Mouse (Mus musculus): ENCODE data around the gene Asf1b. TPM values are rescaled to one million over a fixed set of nuclear protein-coding genes. Genes with fewer than 3 reads are reported as not detected.

Asf1b gene
- 1 to 10 TPM; 7.7 to 8.8 TPM for total RNA-seq (2023)

GRCm38 (mm10) chr8:83955106-83955957, at the start of gene Asf1b, which contains the start of gene Gm10644:
Gene Asf1b (plus strand): TSS chr8:83955507.
Gene Gm10644 (minus strand): TSS chr8:83955205.

DNA sequence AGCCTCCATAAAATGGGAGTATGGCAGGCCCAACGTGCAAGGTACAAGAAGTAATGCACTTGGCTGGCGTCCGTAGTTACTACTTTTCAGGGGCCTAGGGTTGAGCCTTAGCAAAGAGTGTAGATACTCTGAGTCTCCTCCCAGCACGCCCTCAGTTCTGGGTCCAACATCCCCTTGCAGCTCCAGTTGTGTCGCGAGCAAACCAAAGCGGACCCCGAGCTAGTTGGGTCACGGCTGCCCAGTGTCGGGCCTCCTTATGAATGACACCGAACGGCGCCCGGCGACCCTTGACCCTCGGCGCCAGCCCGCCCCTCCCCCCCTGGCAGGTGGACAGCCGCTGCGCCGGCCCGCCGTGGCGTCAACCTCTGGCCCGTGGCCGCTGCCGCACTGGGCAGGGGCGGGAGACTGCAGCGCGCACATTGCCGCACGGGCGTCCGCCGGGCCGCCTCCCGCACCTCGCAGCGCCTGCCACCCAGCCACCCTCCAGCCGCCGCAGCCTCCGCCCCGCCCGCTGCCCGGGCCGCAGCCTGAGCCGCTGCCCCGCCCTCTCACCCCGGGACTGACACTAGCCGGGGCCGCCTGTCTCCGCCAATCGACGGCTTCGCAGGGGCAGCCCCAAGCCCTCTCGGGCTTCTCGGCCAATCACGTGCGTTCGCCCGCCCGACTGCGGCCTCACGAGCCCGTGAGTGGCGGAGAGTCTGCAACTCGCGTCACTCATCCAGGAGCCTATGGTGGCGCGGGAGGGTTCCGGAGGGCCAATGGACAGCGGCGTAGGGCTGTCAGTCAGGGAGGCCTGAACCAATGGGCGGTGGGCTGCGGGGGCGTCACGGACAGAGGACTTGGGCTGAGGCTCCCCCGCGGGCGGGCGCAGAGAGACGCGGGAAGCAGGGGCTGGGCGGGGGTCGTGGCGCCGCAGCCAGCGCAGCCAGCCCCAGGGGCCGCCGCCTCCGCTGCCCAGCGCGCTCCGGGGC, 17.1 kb downstream of the Asf1b start, which contains the start of gene Prkaca:
Gene Prkaca (plus strand): TSS at position 844 of the 971 bp plus-strand sequence.

GRCm38 (mm10) chr8:83997511-83998141, 42.3 kb downstream of the Asf1b start, which contains the start of gene Samd1:
Gene Samd1 (plus strand): TSS chr8:83997672.

GRCm38 (mm10) chr8:84001281-84002000, 46.1 kb downstream of the Asf1b start, which contains the start of gene 1700067K01Rik:
Gene 1700067K01Rik (plus strand): TSS chr8:84001502.

GRCm38 (mm10) chr8:84011705-84012498, 56.6 kb downstream of the Asf1b start, which contains the start of gene 2210011C24Rik:
Gene 2210011C24Rik (minus strand): TSS chr8:84012171.

Other genes starting within 250 kb of the Asf1b start
- 100 to 1,000 TPM; 118 to 122 TPM for gene Ddx39, start 240.3 kb upstream of the Asf1b start, total RNA-seq (2023)
- 100 to 1,000 TPM; 576 to 708 TPM for gene Adgre5, start 214.2 kb upstream of the Asf1b start, total RNA-seq (2023)
- 10 to 100 TPM in 1 of 2 experiments, 1 to 10 TPM in 1; 7.9 to 10.3 TPM for gene Adgrl1, start 55.4 kb upstream of the Asf1b start, total RNA-seq (2023)
- gene Gm10644, start 302 bp upstream of the Asf1b start, total RNA-seq (2023) = 1 to 10 TPM; 1.7 to 2.9 TPM
- gene Prkaca, start 17.5 kb downstream of the Asf1b start, total RNA-seq (2023) = 10 to 100 TPM; 45.3 to 45.4 TPM
- gene Samd1, start 42.2 kb downstream of the Asf1b start, total RNA-seq (2023) = 10 to 100 TPM; 53.9 to 61.1 TPM
- under 1 TPM; 0.53 to 0.58 TPM for gene 1700067K01Rik, start 46.0 kb downstream of the Asf1b start, total RNA-seq (2023)
- gene 2210011C24Rik, start 56.7 kb downstream of the Asf1b start, total RNA-seq (2023) = not detected
- not detected for gene Palm3, start 66.0 kb downstream of the Asf1b start, total RNA-seq (2023)
- 100 to 1,000 TPM; 107 to 110 TPM for gene Il27ra, start 87.1 kb downstream of the Asf1b start, total RNA-seq (2023)
- not detected for gene Rln3, start 89.5 kb downstream of the Asf1b start, total RNA-seq (2023)
- 1 to 10 TPM; 3.3 to 5.1 TPM for gene Gm10643, start 109.6 kb downstream of the Asf1b start, total RNA-seq (2023)
- gene Rfx1, start 111.3 kb downstream of the Asf1b start, total RNA-seq (2023) = 10 to 100 TPM; 66.0 to 85.3 TPM
- gene Dcaf15, start 149.3 kb downstream of the Asf1b start, total RNA-seq (2023) = 10 to 100 TPM; 53.6 to 55.6 TPM
- under 1 TPM; 0.36 to 0.46 TPM for gene Podnl1, start 170.5 kb downstream of the Asf1b start, total RNA-seq (2023)
- 10 to 100 TPM; 33.4 to 38.3 TPM for gene Cc2d1a, start 192.4 kb downstream of the Asf1b start, total RNA-seq (2023)
- 1 to 10 TPM in 1 of 2 experiments, under 1 TPM in 1; 0.77 to 2.1 TPM for gene 4930432K21Rik, start 192.5 kb downstream of the Asf1b start, total RNA-seq (2023)
- gene Nanos3, start 229.7 kb downstream of the Asf1b start, total RNA-seq (2023) = not detected

Data from B cell, adult 67 days (primary cell).